15 mouse cellular contexts compared by ENCODE assay signal in genomic region chr6:77215322-77215721, GRCm38 (mm10). TPM values are rescaled to one million over a fixed set of nuclear protein-coding genes. Genes with fewer than 3 reads are reported as not detected.
"Had no signal": no experiment of that assay in that cellular context is flagged by ENCODE, and none has a peak within 500 bp of the region (broad histone marks: within the 10 kb centered on the region; RNA-seq: fewer than 3 reads in every experiment).

No protein-coding gene starts in this region.

- H3K4me3 ChIP-seq: left cerebral cortex, adult 2 months; limb, embryonic 10.5 days; liver, embryonic 15.5 days; midbrain, embryonic 10.5 days had no signal

- H3K4me2 ChIP-seq: liver, embryonic 11.5 days; liver, embryonic 15.5 days had no signal

- DNase-seq: kidney, adult 11 months; kidney, postnatal 14 days; lung, adult 2 months; lung, postnatal 36 days; right cerebral cortex, adult 18-20 months; right cerebral cortex, postnatal 25 days; thymus, postnatal 36 days had no signal

- H3K36me3 ChIP-seq: limb, embryonic 10.5 days; liver, embryonic 15.5 days; midbrain, embryonic 10.5 days had no signal

- H3K27me3 ChIP-seq: liver, embryonic 15.5 days had no signal

- H3K9me3 ChIP-seq: limb, embryonic 10.5 days; liver, embryonic 15.5 days; midbrain, embryonic 10.5 days had no signal

- H3K4me1 ChIP-seq: liver, embryonic 15.5 days had no signal

- H3K9ac ChIP-seq: liver, embryonic 15.5 days had no signal

- H3K27ac ChIP-seq: left cerebral cortex, adult 2 months; limb, embryonic 10.5 days; liver, embryonic 15.5 days; midbrain, embryonic 10.5 days had no signal

- ATAC-seq: lung, postnatal 0 days; midbrain, embryonic 16.5 days had no signal

RNA-seq across cellular contexts. Expression of gene Lrrtm1, which starts 27.2 kb away (rescaled TPM):
- total RNA-seq: megakaryocyte progenitor cell, adult 5-6 weeks had no signal
